Mouse (Mus musculus) heart, postnatal 0 days (tissue): ENCODE results near the gene Ficd.

Source experiments
- CTCF ChIP-seq: IDR thresholded peaks from 2 replicates; pipeline ENCODE4 v1.5.1; 2016; ENCODE audit warnings: antibody characterized with exemption, control low read depth, low read depth
- EP300 ChIP-seq: IDR thresholded peaks from 2 replicates; pipeline ENCODE4 v1.6.1; 2016; ENCODE audit warnings: antibody characterized with exemption, low read depth

GRCm38 (mm10) chr5:113712861-113713260 is 22.7 kb upstream of the Ficd start:
- TF ChIP-seq CTCF (no peak), EP300 (no peak)
